Mouse (Mus musculus): Measurements from ENCODE around the gene Eif2b2. TPM values are rescaled to one million over a fixed set of nuclear protein-coding genes. Genes with fewer than 3 reads are reported as not detected.

Eif2b2 gene
- polyA plus RNA-seq, 1 experiment from 2014 or later: 83.3 TPM

GRCm38 (mm10) chr12:85257008-85257639 lies 37.8 kb downstream of the Eif2b2 start:
- no peaks in the 10 kb centered on the region for H3K27me3 ChIP-seq
- H3K9me3 ChIP-seq: no peaks in the 10 kb centered on the region
- H3K27ac ChIP-seq: peak overlapping the region; percentile 35; the same call in 1 of the 2 replicates
- H3K36me3 ChIP-seq: peaks cover 6% of the 10 kb centered on the region; the same call in 1 of the 2 replicates
- H3K4me3 ChIP-seq (replicated peaks): no peak overlapping the region
- no peak overlapping the region for H3K9ac ChIP-seq (replicated peaks)
- H3K4me2 ChIP-seq: no peak overlapping the region
- 78% methylated on average over 7 of the region's 7 CpGs for WGBS
- H3K4me1 ChIP-seq (replicated peaks): peaks cover 13% of the 10 kb centered on the region; the same call in 1 of the 2 replicates
- no peak for ATAC-seq (ENCODE audit: insufficient number of reproducible peaks, insufficient read depth, low FRiP score, low TSS enrichment, low read depth)

DNA sequence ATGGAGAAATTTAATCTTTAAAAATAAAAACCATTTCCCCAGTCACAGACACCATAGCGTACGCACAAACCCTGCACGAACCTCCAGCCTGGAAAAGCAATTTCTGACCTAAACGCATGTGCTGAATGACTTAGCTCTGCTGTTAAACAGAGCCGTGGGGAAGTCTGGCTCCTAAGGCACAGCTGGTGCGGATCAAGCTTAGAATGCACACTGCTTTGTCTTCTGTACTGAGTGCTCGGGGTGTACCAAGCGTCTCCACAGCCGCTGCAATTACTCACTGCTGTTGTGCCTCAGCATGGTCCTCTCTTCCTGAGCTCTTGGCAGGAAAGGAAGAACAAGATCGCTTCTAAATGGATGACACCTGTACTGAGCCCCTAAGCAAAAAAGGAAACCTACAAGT lies 43.2 kb downstream of the Eif2b2 start:
- ATAC-seq (ENCODE audit: insufficient number of reproducible peaks, insufficient read depth, low FRiP score, low TSS enrichment, low read depth): peak; percentile 90
- no peak overlapping the region for H3K4me3 ChIP-seq (replicated peaks)
- H3K9ac ChIP-seq (replicated peaks): no peak overlapping the region
- no peak overlapping the region for H3K4me2 ChIP-seq
- no peaks in the 10 kb centered on the region for H3K27me3 ChIP-seq
- H3K36me3 ChIP-seq: peaks cover 10% of the 10 kb centered on the region; the same call in 1 of the 2 replicates
- H3K4me1 ChIP-seq (replicated peaks): peaks cover 27% of the 10 kb centered on the region
- no peaks in the 10 kb centered on the region for H3K9me3 ChIP-seq
- WGBS: 20% methylated on average over 10 of the region's 10 CpGs
- H3K27ac ChIP-seq: peak overlapping the region; percentile 81

DNA sequence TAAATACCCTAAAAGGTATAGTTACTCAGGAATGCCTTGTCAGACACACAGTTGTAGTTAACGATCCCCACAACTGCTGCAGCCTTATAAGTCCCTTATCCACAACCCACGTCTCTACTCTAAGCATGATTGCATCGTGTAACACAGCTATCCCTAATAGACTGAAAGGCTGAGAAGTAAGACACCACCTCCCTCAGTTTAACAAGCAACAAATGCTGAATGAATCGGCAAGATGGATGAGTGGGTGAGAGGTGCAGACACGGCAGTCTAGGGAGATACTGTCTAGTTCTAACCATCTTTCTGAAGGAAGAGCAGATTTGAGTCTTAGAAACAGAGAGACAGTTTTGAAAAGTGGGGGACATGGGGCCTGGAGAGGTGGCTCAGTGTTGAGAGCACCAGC lies 43.9 kb downstream of the Eif2b2 start:
- H3K4me2 ChIP-seq: no peak overlapping the region

GRCm38 (mm10) chr12:85264531-85264930 lies 45.2 kb downstream of the Eif2b2 start:
- Histone ChIP-seq H3K4me3 (replicated peaks) (no peak overlapping the region), H3K4me2 (peak overlapping the region; percentile 23; the same call in 1 of the 2 replicates), H3K4me1 (replicated peaks) (peaks cover 27% of the 10 kb centered on the region), H3K27ac (peak overlapping the region; percentile 80), H3K27me3 (no peaks in the 10 kb centered on the region), H3K9ac (replicated peaks) (no peak overlapping the region), H3K9me3 (no peaks in the 10 kb centered on the region), H3K36me3 (peaks cover 9% of the 10 kb centered on the region; the same call in 1 of the 2 replicates)
- ATAC-seq (ENCODE audit: insufficient number of reproducible peaks, insufficient read depth, low FRiP score, low TSS enrichment, low read depth): no peak
- WGBS: 50% methylated on average over 8 of the region's 8 CpGs

More for the DNA sequence above, 43.9 kb downstream of the Eif2b2 start:
- Histone ChIP-seq H3K27me3 (no peaks in the 10 kb centered on the region), H3K27ac (peak overlapping the region; percentile 81), H3K4me3 (replicated peaks) (no peak overlapping the region), H3K36me3 (peaks cover 9% of the 10 kb centered on the region; the same call in 1 of the 2 replicates), H3K4me1 (replicated peaks) (peaks cover 27% of the 10 kb centered on the region), H3K9me3 (no peaks in the 10 kb centered on the region), H3K9ac (replicated peaks) (no peak overlapping the region)
- WGBS: 56% methylated on average over 5 of the region's 5 CpGs
- ATAC-seq (ENCODE audit: insufficient number of reproducible peaks, insufficient read depth, low FRiP score, low TSS enrichment, low read depth): no peak

GRCm38 (mm10) chr12:85264940-85265339 lies 45.7 kb downstream of the Eif2b2 start:
- Histone ChIP-seq H3K36me3 (peaks cover 9% of the 10 kb centered on the region; the same call in 1 of the 2 replicates), H3K9ac (replicated peaks) (no peak overlapping the region), H3K4me2 (no peak overlapping the region), H3K27ac (peak overlapping the region; percentile 70), H3K4me1 (replicated peaks) (peaks cover 29% of the 10 kb centered on the region), H3K4me3 (replicated peaks) (no peak overlapping the region), H3K9me3 (no peaks in the 10 kb centered on the region), H3K27me3 (no peaks in the 10 kb centered on the region)
- WGBS: 18% methylated on average over 7 of the region's 7 CpGs
- ATAC-seq (ENCODE audit: insufficient number of reproducible peaks, insufficient read depth, low FRiP score, low TSS enrichment, low read depth): peak; percentile 80; the same call in 1 of the 2 replicates

DNA sequence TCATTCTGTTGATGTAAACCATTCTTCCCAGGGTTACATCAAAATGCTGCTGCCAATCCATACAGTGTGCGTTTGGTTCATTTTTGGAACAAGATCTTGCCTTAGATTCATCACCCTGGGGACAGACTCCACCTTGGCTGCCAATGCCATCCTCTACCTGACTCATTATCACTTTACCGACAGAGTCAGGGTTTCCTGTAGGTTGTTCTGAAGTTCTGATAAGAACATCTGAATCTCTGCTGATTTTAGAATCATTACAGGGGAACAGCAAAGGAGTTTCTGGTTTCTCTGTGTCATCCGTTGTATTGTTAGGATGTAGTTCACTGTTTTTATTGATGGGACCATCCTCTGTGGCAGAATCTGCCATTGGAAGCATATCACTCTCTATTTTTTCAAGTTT lies 47.0 kb downstream of the Eif2b2 start:
- no peak overlapping the region for H3K4me2 ChIP-seq
- WGBS: 94% methylated on average over 3 of the region's 3 CpGs
- H3K36me3 ChIP-seq: peaks cover 6% of the 10 kb centered on the region; the same call in 1 of the 2 replicates
- no peaks in the 10 kb centered on the region for H3K27me3 ChIP-seq
- H3K27ac ChIP-seq: peak overlapping the region; percentile 70; the same call in 1 of the 2 replicates
- peaks cover 33% of the 10 kb centered on the region for H3K4me1 ChIP-seq (replicated peaks)
- H3K4me3 ChIP-seq (replicated peaks): no peak overlapping the region
- no peak overlapping the region for H3K9ac ChIP-seq (replicated peaks)
- no peak for ATAC-seq (ENCODE audit: insufficient number of reproducible peaks, insufficient read depth, low FRiP score, low TSS enrichment, low read depth)
- H3K9me3 ChIP-seq: no peaks in the 10 kb centered on the region

DNA sequence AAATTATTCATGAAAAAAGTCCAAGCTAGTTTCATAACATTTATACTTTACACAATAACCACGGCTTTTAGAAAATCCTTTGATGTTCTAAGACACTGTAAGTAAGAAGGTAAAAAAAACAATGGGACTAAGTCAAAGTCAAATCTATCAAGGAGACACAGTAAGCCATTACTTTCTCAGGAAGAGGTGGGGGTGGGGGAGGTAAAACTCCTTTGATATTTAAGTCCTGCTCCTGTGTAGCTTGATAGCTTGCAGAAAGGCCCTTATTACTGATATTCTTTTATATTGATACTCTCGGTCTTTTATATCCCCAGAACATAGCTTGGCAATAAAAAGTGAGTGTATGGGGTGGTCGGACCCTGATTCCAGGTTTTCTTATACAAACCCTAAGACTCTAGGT lies 50.5 kb downstream of the Eif2b2 start:
- WGBS: 40% methylated on average over 3 of the region's 3 CpGs
- no peaks in the 10 kb centered on the region for H3K9me3 ChIP-seq
- H3K4me1 ChIP-seq (replicated peaks): peaks cover 16% of the 10 kb centered on the region
- H3K4me2 ChIP-seq: peak overlapping the region; percentile 61
- H3K27me3 ChIP-seq: no peaks in the 10 kb centered on the region
- H3K27ac ChIP-seq: peak overlapping the region; percentile 90
- peak overlapping the region; percentile 68 for H3K9ac ChIP-seq (replicated peaks)
- peaks cover 10% of the 10 kb centered on the region; the same call in 1 of the 2 replicates for H3K36me3 ChIP-seq
- H3K4me3 ChIP-seq (replicated peaks): peak overlapping the region; percentile 50
- ATAC-seq (ENCODE audit: insufficient number of reproducible peaks, insufficient read depth, low FRiP score, low TSS enrichment, low read depth): no peak

- Histone ChIP-seq H3K9ac (replicated peaks) (peak within 1 kb of the TSS; percentile 68), H3K36me3 (peaks cover 15% of the 10 kb centered on the region; the same call in 1 of the 2 replicates), H3K4me1 (replicated peaks) (peaks cover 15% of the 10 kb centered on the region), H3K27me3 (no peaks in the 10 kb centered on the region), H3K27ac (peak within 1 kb of the TSS; percentile 90), H3K9me3 (no peaks in the 10 kb centered on the region), H3K4me2 (peak within 1 kb of the TSS; percentile 61), H3K4me3 (replicated peaks) (peak within 1 kb of the TSS; percentile 50)
- under 1% methylated on average over 35 of the region's 35 CpGs for WGBS
- ATAC-seq (ENCODE audit: insufficient number of reproducible peaks, insufficient read depth, low FRiP score, low TSS enrichment, low read depth): peak; percentile 95
Measured at GRCm38 (mm10) chr12:85270319-85270718, 51.0 kb downstream of the Eif2b2 start, which contains the start of gene Mlh3. TSS of gene Mlh3 (minus strand) at chr12:85270599.

GRCm38 (mm10) chr12:85271132-85271842 lies 52.0 kb downstream of the Eif2b2 start:
- Histone ChIP-seq H3K27ac (no peak overlapping the region), H3K4me1 (replicated peaks) (peaks cover 5% of the 10 kb centered on the region; the same call in 1 of the 2 replicates), H3K36me3 (peaks cover 16% of the 10 kb centered on the region; the same call in 1 of the 2 replicates), H3K4me2 (peak overlapping the region; percentile 61; the same call in 1 of the 2 replicates), H3K27me3 (no peaks in the 10 kb centered on the region), H3K9ac (replicated peaks) (no peak overlapping the region), H3K4me3 (replicated peaks) (no peak overlapping the region), H3K9me3 (no peaks in the 10 kb centered on the region)
- ATAC-seq (ENCODE audit: insufficient number of reproducible peaks, insufficient read depth, low FRiP score, low TSS enrichment, low read depth): no peak
- 75% methylated on average over 7 of the region's 7 CpGs for WGBS

DNA sequence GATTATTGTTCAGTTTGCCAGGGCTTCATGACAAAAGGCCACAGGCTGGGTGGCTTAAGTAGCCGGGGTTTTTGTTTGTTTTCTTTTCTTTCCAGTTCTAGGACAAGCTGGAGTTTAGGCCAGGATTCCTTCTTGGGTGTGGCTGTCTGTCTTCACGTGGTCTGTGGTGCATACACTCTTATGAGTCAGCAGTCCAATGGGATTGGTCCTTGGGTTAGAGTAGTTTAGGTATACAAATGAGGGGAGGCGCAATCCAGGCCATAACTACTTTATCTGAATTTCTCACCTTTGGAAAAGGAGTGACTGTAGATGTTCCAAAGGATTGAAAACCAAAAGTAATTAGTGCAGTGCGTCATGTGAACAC lies 52.5 kb downstream of the Eif2b2 start:
- no peaks in the 10 kb centered on the region for H3K9me3 ChIP-seq
- H3K27ac ChIP-seq: no peak overlapping the region
- peaks cover 16% of the 10 kb centered on the region; the same call in 1 of the 2 replicates for H3K36me3 ChIP-seq
- WGBS: 80% methylated on average over 4 of the region's 4 CpGs
- no peak overlapping the region for H3K4me3 ChIP-seq (replicated peaks)
- H3K27me3 ChIP-seq: no peaks in the 10 kb centered on the region
- H3K4me1 ChIP-seq (replicated peaks): peaks cover 5% of the 10 kb centered on the region; the same call in 1 of the 2 replicates
- H3K4me2 ChIP-seq: no peak overlapping the region
- no peak for ATAC-seq (ENCODE audit: insufficient number of reproducible peaks, insufficient read depth, low FRiP score, low TSS enrichment, low read depth)
- H3K9ac ChIP-seq (replicated peaks): no peak overlapping the region

DNA sequence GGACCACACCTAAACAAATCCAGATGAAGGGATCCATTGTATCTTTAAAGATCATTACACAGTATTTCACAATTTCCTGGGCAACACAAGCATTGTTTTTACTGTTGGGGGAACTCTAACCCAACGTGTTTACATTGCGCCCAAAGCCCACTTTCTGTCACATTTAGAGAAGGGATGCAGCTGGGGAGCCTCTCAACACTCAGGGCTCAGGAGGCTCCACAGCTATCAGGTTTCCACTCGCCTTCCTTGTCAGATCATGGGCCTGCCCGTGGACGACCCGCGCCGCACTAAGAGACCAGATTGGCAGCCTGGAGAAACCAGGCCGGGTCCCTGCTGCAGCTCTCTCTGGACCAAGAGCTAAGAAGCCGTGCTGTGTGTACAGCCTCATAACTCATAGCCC lies 54.2 kb downstream of the Eif2b2 start:
- no peaks in the 10 kb centered on the region for H3K9me3 ChIP-seq
- H3K36me3 ChIP-seq: peaks cover 20% of the 10 kb centered on the region; the same call in 1 of the 2 replicates
- no peak overlapping the region for H3K9ac ChIP-seq (replicated peaks)
- no peak for ATAC-seq (ENCODE audit: insufficient number of reproducible peaks, insufficient read depth, low FRiP score, low TSS enrichment, low read depth)
- H3K4me2 ChIP-seq: no peak overlapping the region
- 73% methylated on average over 10 of the region's 10 CpGs for WGBS
- peaks cover 5% of the 10 kb centered on the region; the same call in 1 of the 2 replicates for H3K4me1 ChIP-seq (replicated peaks)
- H3K4me3 ChIP-seq (replicated peaks): no peak overlapping the region
- no peaks in the 10 kb centered on the region for H3K27me3 ChIP-seq
- 0 out of 2 replicates have a peak overlapping the region, but pooled peaks have one; percentile 4 for H3K27ac ChIP-seq

All from limb, embryonic 12.5 days (tissue).